Mouse (Mus musculus): ENCODE results near the gene Srl. TPM values are rescaled to one million over a fixed set of nuclear protein-coding genes. Genes with fewer than 3 reads are reported as not detected.

Gene Srl
- total and polyA plus RNA-seq, 3 experiments = 14.6 to 15.3 TPM; not detected in 1

DNA sequence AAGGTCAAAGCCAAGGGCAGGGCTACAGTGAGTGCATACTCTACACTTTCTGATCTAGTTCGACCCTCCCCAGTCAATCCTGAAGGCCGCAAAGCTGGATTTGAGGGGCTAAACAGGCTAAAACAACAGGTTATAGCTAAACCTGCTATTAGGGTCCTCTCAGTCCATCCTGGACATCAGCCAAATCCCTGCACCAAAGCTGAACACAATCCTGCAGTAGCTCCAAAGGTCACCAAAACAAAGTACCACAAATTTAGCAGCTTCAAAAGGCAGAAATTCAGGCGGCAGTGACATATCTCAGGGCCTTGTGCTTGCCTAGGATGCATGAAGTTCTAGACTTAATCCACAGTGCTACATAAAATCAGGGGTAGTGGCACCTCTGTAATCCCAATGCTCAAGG is 35.4 kb downstream of the Srl start:
- H3K36me3 ChIP-seq (ENCODE audit: control insufficient read depth in 1 of 2, insufficient read depth in 2 of 2, low read length in 2 of 2) = no peaks in the 10 kb centered on the region
- no peak overlapping the region for H3K9ac ChIP-seq (ENCODE audit: control insufficient read depth, low read depth, low read length, poor library complexity, severe bottlenecking)
- H3K79me2 ChIP-seq (ENCODE audit: control insufficient read depth, insufficient read depth, low read length, poor library complexity) = no peaks in the 10 kb centered on the region
- TF ChIP-seq POLR2AphosphoS5 (IDR thresholded peaks at IDR 0.05; ENCODE audit: borderline replicate concordance, low read depth, low read length) (no peak), RCOR1 (IDR thresholded peaks at IDR 0.05; ENCODE audit: low read depth, low read length) (no peak), NELFE (IDR thresholded peaks at IDR 0.05; ENCODE audit: low read depth, low read length) (no peak), MXI1 (IDR thresholded peaks at IDR 0.05; ENCODE audit: low read depth, low read length) (no peak), TCF12 (IDR thresholded peaks at IDR 0.05; ENCODE audit: low read depth, low read length) (no peak), ZNF384 (IDR thresholded peaks at IDR 0.05; ENCODE audit: low read depth, low read length) (no peak), EP300 (IDR thresholded peaks at IDR 0.05; ENCODE audit: low read depth in 1 of 2, low read length in 2 of 2) (no peak), RAD21 (IDR thresholded peaks at IDR 0.05; ENCODE audit: low read depth, low read length) (no peak), TAL1 (IDR thresholded peaks at IDR 0.05; ENCODE audit: low read length) (no peak), ZC3H11A (IDR thresholded peaks at IDR 0.05; ENCODE audit: low read depth, low read length) (no peak), USF2 (IDR thresholded peaks at IDR 0.05; ENCODE audit: borderline replicate concordance in 1 of 2, insufficient read depth in 1 of 2, low read depth in 1 of 2, low read length in 2 of 2) (no peak), E2F4 (IDR thresholded peaks at IDR 0.05; ENCODE audit: borderline replicate concordance, low read depth, low read length) (no peak), POLR2AphosphoS2 (IDR thresholded peaks at IDR 0.05; ENCODE audit: low read length) (no peak), CHD2 (IDR thresholded peaks at IDR 0.05; ENCODE audit: low read length) (no peak)
- no peaks in the 10 kb centered on the region for H3K27me3 ChIP-seq (ENCODE audit: control insufficient read depth in 1 of 2, insufficient read depth in 2 of 2, low read length in 2 of 2)
- H3K4me1 ChIP-seq (ENCODE audit: control insufficient read depth in 1 of 2, insufficient read depth in 2 of 2, low read length in 2 of 2) = no peaks in the 10 kb centered on the region
- no peak for DNase-seq (ENCODE audit: low read depth, low spot score)
- H3K27ac ChIP-seq (ENCODE audit: control insufficient read depth, low read depth, low read length) = no peak overlapping the region
- no peak overlapping the region for H3K4me3 ChIP-seq (ENCODE audit: control insufficient read depth in 1 of 2, insufficient read depth in 1 of 2, low read depth in 2 of 2, low read length in 2 of 2)
- no peaks in the 10 kb centered on the region for H3K9me3 ChIP-seq (replicated peaks; ENCODE audit: insufficient read depth, low read length)

DNA sequence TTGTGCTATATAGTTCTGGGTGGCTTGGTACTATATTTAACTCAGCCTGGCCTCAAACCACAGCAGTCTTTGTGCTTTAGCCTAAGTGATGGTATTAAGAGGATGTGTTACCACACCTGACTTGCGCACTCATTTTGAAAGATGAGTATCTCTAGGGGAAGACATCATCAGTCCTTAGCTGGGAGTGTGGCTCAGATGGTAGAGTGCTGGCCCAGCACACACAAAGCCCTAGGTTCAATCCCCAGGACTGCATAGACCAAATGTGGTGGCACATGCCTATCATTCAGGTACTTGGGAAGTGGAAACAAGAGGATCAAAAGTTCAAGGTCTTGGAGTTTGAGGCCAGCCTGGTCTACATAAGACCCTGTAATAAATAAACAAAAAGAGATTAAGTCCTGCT is 38.1 kb downstream of the Srl start:
- no peaks in the 10 kb centered on the region for H3K4me1 ChIP-seq (ENCODE audit: control insufficient read depth in 1 of 2, insufficient read depth in 2 of 2, low read length in 2 of 2)
- H3K27ac ChIP-seq (ENCODE audit: control insufficient read depth, low read depth, low read length) = no peak overlapping the region
- no peak for TF ChIP-seq ZC3H11A (IDR thresholded peaks at IDR 0.05; ENCODE audit: low read depth, low read length)
- no peak for TF ChIP-seq TBP (IDR thresholded peaks at IDR 0.05; ENCODE audit: low read depth, low read length)
- TF ChIP-seq SMC3 (IDR thresholded peaks at IDR 0.05; ENCODE audit: low read depth, low read length) = no peak
- TF ChIP-seq MAX (IDR thresholded peaks at IDR 0.05; ENCODE audit: low read length) = no peak
- no peak for TF ChIP-seq TCF12 (IDR thresholded peaks at IDR 0.05; ENCODE audit: low read depth, low read length)
- no peak for TF ChIP-seq GATA1 (IDR thresholded peaks at IDR 0.05; ENCODE audit: low read depth, low read length)
- no peak for TF ChIP-seq MEF2A (IDR thresholded peaks at IDR 0.05; ENCODE audit: extremely low read depth, insufficient replicate concordance, low read depth, low read length, poor library complexity, severe bottlenecking)
- no peak for TF ChIP-seq ZKSCAN1 (IDR thresholded peaks at IDR 0.05; ENCODE audit: low read depth, low read length)
- H3K36me3 ChIP-seq (ENCODE audit: control insufficient read depth in 1 of 2, insufficient read depth in 2 of 2, low read length in 2 of 2) = no peaks in the 10 kb centered on the region
- H3K4me3 ChIP-seq (ENCODE audit: control insufficient read depth in 1 of 2, insufficient read depth in 1 of 2, low read depth in 2 of 2, low read length in 2 of 2) = no peak overlapping the region
- no peaks in the 10 kb centered on the region for H3K27me3 ChIP-seq (ENCODE audit: control insufficient read depth in 1 of 2, insufficient read depth in 2 of 2, low read length in 2 of 2)
- H3K79me2 ChIP-seq (ENCODE audit: control insufficient read depth, insufficient read depth, low read length, poor library complexity) = no peaks in the 10 kb centered on the region
- no peaks in the 10 kb centered on the region for H3K9me3 ChIP-seq (replicated peaks; ENCODE audit: insufficient read depth, low read length)
- no peak overlapping the region for H3K9ac ChIP-seq (ENCODE audit: control insufficient read depth, low read depth, low read length, poor library complexity, severe bottlenecking)
- no peak for DNase-seq (ENCODE audit: low read depth, low spot score)

Data from MEL (cell line).